Mouse (Mus musculus): ENCODE results near the gene Cyp2d22.

The Cyp2d22 gene

GRCm38 (mm10) chr15:82346580-82347302, 33.3 kb downstream of the Cyp2d22 start:
- DNase-seq (ENCODE audit: low spot score in 2 of 2) = no peak

- DNase-seq (ENCODE audit: low spot score in 2 of 2) = peak; percentile 98 to 99
Measured at GRCm38 (mm10) chr15:82345820-82346470, 34.1 kb downstream of the Cyp2d22 start.

GRCm38 (mm10) chr15:82344971-82345370, 35.1 kb downstream of the Cyp2d22 start:
- no peak for DNase-seq (ENCODE audit: low spot score in 2 of 2)

- DNase-seq (ENCODE audit: low spot score in 2 of 2) = no peak
Measured at GRCm38 (mm10) chr15:82343368-82344287, 36.4 kb downstream of the Cyp2d22 start.

GRCm38 (mm10) chr15:82342543-82342935, 37.5 kb downstream of the Cyp2d22 start:
- DNase-seq (ENCODE audit: low spot score in 2 of 2) = no peak

GRCm38 (mm10) chr15:82341675-82342542, 38.2 kb downstream of the Cyp2d22 start:
- DNase-seq (ENCODE audit: low spot score in 2 of 2) = peak; percentile 66 to 78

GRCm38 (mm10) chr15:82341036-82341501, 39.0 kb downstream of the Cyp2d22 start:
- peak; percentile 56 to 57 for DNase-seq (ENCODE audit: low spot score in 2 of 2)

GRCm38 (mm10) chr15:82340414-82341035, 39.5 kb downstream of the Cyp2d22 start:
- DNase-seq (ENCODE audit: low spot score in 2 of 2) = peak in 1 of 2 experiments; percentile 27

- DNase-seq (ENCODE audit: low spot score in 2 of 2) = no peak
Measured at GRCm38 (mm10) chr15:82339634-82340254, 40.3 kb downstream of the Cyp2d22 start.

- DNase-seq (ENCODE audit: low spot score in 2 of 2) = peak in 1 of 2 experiments; percentile 18
Measured at GRCm38 (mm10) chr15:82339150-82339549, 40.9 kb downstream of the Cyp2d22 start.

- DNase-seq (ENCODE audit: low spot score in 2 of 2) = peak; percentile 93 to 96
Measured at GRCm38 (mm10) chr15:82338593-82339112, 41.4 kb downstream of the Cyp2d22 start, which contains the start of the genes Naga, Pheta2 and Smdt1. Gene Naga, minus strand, starts transcription at chr15:82338925. Gene Pheta2, plus strand, starts transcription at chr15:82338942. Gene Smdt1, plus strand, starts transcription at chr15:82338959.

GRCm38 (mm10) chr15:82337875-82338274, 42.2 kb downstream of the Cyp2d22 start:
- DNase-seq (ENCODE audit: low spot score in 2 of 2) = peak in 1 of 2 experiments; percentile 38

- DNase-seq (ENCODE audit: low spot score in 2 of 2) = no peak
Measured at GRCm38 (mm10) chr15:82336629-82337028, 43.4 kb downstream of the Cyp2d22 start.

GRCm38 (mm10) chr15:82335194-82335593, 44.9 kb downstream of the Cyp2d22 start:
- no peak for DNase-seq (ENCODE audit: low spot score in 2 of 2)

GRCm38 (mm10) chr15:82325382-82325781, 54.7 kb downstream of the Cyp2d22 start:
- DNase-seq (ENCODE audit: low spot score in 2 of 2) = no peak

GRCm38 (mm10) chr15:82322195-82322594, 57.9 kb downstream of the Cyp2d22 start:
- no peak for DNase-seq (ENCODE audit: low spot score in 2 of 2)
